Mouse (Mus musculus) embryo, embryonic 9.5 days (tissue): ENCODE data around the gene Cenpl.
"Not testable (repeated sequence)": the region's sequence is repeated elsewhere in the genome, so short reads cannot be mapped to it uniquely, and the experiment has no call there.

Experiments
- DNase-seq: peaks from one replicate; pipeline ENCODE4 v3.0.0-alpha.2; 2017; ENCODE audit errors: extremely low spot score

The Cenpl gene

DNA sequence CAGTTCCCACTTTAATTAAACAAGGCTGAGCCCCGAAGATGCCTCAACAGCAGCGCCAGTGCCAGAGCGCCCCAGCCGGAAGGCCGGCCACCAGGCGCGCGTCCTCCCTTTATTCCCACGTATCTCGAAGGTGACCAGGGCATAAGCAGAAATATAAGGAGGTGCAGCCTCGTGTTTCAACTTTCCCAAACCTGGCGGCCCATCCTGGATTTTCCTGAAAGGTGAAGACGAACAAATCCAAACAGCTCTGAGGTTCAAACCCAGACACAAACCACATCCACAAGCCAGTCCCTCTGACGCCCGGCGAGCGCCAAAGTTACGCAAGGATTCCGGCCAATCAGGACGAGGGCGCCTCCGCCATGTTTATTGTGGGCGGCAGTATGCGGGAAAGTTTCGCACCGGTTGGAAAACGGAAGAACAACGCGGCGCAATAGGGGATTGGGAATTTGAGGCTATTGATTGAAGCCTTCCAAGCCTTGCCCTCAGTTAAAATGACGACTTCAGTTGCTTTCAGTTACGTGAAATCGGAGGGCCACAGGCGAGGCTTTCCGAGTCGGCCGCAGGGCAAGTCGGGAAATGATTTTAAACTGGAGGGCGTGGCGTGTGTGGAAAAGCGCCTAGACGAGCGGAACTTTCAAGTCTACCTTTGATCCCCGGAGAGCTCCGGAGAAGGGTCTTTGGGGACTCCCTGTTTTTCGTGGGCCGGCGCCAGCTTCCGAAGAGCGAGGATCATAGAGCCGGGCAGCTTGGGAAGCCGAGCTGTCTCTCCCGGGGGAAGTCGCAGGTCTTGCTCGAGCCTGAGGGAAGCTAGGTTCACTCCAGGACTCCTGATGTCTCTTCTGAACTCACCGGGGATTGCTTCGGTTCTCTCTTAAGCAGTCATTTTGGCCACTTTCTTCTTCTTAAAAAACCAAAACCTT lies at the start of gene Cenpl, which contains the start of gene Dars2:
Gene Cenpl (plus strand): TSS at position 362 of the 920 bp plus-strand sequence.
Gene Dars2 (minus strand): TSS at position 307 of the 920 bp plus-strand sequence.
- DNase-seq, result peak; percentile 92

DNA sequence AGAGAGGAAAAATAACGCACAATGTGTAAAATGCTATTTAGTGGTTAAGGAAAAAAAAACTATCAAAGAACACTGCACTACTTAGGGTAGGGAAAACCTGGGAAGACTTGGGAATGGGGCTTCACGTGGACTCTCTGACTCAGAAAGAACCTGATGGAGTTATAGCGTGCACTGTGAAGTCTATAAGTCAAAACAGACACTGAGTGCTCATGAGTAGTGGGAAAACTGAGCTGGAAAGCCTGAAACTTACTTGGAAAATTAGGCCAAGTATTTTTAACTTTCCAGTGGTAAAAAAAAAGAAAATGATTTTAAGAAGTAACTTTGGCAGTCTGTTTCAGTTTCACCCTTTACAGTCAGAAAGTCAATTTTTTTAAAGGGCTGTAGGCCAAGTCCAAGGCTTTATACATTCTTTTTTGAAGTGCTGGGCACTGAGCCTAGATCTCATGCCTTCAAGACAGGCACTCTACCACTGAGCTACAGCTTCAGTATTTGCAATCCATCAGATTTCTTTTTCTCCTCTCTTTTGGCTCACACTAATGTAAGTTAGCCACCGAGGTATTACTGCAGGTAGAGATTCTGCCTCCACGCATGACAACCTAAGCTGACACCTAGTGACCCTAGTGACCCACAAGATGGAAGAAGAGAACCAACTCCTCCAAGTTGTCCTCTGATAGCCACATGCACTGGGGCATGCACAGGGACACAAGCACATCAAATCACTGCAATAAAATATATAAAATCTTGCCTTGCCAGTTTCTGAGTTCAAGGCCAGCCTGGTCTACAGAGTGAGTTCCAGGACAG lies 44.9 kb upstream of the Cenpl start:
- no peak for DNase-seq

DNA sequence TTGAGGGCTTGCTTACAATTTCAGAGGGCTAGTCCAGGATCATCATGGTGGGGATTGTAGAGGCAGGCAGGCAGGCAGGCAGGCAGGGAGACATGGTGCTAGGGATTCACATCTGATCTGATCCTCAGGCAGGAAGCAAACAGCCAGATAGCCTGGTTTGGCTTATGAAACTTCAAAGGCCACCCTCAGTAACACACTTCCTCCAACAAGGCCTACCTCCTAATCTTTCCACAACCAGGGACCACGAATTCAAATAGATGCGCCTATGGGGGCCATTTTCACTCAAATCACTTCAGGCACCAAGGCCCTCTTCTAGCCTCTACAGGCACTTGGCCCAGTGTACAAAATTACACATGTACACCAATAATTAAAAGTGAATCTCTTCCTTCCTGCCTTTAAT lies 43.3 kb upstream of the Cenpl start:
- DNase-seq, result no peak

DNA sequence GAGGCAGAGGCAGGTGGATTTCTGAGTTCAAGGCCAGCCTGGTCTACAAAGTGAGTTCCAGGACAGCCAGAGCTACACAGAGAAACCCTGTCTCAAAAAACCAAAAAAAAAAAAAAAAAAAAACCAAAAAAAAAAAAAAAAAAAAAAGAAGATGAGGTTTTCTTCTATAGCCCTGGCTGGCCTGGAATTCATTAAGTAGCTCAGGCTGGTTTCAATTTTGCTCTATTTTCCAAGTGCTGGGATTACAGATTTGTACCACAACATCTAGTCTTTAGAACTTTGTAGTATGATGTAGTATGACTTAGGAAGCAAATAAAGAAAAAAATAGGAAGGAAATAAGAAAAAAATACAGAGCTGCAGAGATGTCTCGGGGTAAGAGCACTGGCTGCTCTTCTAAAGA lies 42.1 kb upstream of the Cenpl start:
- not testable (repeated sequence) for DNase-seq

DNA sequence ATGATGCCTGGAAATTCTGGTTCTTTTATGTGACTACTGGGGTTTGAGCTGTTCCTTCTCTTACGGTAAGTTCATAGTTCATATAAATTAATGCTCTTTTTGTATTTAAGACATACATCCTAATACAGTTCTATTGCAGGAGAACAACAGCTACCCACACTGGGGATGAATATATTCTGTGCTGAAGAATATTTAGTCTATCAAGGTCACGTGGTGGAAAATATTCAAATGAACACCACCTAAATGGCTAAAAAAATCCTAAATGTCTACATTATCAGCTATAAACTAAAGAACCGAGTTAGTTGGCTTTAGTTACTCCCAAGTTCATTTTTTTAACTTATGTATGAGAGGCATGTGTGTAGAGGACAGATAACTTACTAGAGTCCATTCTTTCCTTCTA lies 40.5 kb upstream of the Cenpl start:
- DNase-seq, result no peak

DNA sequence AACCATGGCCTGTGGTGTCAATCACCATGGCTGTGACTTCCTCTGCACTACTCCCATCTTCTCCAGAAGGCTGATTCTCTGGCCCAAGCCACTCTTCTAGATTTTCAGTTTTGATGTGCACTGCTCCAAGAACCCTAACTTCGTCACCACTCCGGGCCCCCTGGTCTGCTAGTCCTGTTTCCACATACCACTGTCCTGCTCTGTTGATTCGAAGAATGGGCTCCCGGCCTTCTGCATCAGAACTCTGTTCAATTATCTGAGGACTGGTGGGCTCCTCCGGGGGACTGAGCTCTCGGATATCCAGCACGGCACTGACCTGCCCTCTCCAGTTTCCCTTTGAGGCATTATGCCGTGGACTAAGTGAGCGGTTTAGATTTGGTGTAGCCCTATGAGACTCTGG lies 38.6 kb upstream of the Cenpl start:
- DNase-seq, result no peak

DNA sequence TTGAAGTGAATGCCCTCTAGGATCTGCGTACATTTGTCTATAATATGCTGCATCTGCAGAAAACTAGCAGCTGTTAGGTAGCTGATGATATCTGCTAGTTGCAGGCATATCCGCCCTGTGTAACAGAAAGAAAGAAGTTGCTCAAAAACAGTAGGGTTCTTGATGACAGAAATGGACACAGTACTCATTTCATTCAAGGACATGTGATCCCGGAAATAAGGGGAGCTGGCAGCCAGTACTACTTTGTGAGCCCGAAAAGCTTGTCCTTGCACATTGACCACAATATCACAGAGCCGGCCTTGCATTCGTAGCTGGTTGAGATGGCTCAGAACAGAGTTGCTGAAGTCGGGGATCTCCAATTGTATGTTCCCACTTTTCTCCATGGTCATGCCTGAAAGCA lies 38.2 kb upstream of the Cenpl start:
- no peak for DNase-seq

DNA sequence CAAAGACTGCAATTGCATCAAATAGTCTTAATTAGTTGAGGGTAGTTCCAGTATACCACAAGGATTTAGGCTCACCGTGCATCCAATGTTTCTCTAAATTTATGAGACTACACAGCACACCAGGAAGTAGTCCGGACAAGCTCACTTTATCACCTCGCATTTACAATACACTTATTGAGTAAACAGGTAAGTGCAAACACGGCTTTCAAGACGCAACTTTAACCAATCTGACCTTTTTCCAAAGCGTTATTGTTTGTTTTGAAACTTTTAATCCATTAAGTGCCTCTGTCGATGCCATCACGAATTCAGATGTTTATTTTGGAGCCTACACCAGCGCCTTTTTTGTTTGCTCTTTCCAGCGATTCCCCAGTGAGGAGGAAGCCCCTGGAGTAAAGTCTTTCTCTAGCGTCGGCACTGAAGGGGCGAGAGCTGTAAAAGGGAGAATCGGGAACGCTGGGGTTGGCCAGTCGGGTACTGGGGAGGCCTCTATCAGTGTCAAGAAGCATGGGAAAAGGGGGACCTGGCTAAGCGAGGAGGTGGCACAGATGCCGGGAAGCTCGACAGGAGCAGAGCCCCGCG lies 36.6 kb upstream of the Cenpl start:
- DNase-seq, result no peak

DNA sequence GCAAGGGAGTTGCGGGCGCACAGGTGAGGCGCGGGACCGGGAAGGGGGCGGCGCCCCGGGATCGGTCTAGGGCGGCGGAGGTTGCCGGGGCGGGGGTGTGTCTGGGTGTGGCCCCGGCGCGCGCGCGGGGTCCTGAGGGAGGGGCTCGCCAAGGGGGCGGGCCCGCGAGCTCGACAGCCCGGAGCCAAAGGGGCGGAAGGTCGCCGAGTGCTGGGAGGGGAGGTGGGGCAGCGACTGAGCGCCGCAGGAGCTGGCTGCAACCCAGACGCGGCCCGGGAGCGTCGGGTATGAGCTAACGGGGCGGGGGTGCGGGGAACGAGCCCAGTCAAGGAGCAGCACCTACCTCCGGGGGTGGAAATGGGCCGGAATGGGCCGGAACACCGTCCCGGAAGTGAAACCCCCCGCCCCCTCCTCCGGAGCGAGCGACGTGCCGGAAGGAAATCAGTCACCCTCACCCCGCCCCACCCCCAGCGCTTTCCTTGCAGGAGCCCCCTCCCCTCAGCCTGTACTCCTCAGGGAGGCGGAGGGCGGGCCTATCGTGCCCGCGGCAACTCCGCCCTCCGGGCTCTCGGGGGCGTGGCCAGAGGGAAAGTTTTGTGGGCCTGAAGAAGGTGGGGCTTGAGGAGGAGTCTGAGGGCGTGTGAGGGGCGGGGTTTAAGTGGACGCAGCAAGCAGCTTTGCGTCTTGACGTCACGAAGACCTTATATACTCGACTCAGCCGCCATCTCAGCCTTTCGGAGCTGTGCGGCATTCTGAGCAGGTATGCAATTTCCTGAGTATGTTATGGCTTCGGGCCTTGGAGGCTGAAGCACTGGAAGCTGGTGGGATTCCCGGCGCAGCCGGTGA lies 35.9 kb upstream of the Cenpl start, which contains the start of gene Zbtb37:
Gene Zbtb37 (minus strand): TSS at position 415 of the 846 bp plus-strand sequence.
- DNase-seq, result peak; percentile 100

DNA sequence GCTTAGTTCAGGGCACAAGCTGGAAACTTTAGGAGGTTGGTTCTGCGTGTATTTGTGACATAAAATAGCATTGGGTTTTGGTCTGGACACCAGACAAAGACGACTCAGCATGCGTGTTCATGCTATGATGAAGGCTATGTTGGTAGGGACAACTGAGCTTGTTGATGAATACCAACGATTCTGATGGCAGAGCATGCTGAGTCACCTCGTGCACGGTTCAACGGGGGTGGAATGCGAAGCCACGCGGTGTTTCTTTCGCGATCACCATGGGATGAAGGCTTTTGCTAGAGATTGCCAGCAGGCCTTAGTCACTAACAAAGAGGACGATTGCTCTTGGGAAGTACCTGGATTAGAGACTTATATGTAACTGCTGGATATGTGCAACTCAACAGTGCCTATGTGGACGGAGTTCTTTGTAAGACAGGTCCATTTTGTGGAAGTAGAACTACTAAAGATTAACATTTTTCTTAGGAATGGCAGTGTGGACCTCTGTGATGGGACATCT lies 35.2 kb upstream of the Cenpl start:
- no peak for DNase-seq

DNA sequence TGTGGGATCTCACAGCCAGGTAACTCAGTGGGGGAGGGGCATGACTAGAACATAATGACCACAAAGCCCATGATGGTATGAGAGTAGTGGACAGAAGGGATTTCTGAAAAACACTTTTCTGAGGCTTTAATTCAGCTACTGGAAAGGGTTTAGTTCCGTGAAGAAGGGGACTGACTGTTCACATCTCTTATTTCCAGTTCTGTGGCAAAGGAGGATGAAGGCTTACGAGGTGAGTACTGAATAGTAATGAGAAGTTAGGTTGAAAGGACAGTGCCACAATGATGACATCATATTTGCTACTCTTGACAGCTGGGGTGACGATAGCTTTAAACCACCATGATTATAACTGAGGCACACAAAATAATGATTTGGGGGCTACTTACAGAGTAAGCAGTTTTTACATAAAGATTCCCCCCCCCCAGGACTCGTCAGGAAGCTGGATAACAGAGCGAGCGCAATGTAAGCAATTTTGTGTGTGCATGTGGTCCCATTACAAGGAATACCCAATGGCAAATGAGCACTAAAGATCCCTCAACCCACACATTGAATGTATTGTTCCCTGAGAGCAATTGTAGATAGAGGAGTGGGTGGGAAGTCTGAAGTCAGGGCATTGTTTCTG lies 34.6 kb upstream of the Cenpl start:
- no peak for DNase-seq

DNA sequence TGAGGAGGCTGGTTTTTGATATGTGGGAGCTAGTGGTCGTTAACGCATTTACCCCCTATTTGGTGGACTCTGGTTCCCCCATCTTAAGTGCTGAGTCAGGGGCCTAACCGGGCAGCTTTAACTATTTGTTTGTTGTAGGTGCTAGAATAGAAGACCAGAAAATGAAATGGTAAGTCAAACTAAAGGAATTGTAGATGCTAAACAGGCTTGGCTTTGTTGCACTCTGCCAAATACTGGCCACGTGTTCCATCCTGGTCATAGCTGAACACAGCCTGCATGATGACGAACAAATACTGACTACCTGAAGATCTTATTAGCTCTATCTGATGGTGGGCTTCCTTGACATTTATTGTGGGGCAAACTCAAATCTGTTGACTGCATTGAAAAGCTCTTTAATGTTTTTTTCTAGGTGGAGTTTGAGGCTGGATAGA lies 34.1 kb upstream of the Cenpl start:
- peak; percentile 62 for DNase-seq

DNA sequence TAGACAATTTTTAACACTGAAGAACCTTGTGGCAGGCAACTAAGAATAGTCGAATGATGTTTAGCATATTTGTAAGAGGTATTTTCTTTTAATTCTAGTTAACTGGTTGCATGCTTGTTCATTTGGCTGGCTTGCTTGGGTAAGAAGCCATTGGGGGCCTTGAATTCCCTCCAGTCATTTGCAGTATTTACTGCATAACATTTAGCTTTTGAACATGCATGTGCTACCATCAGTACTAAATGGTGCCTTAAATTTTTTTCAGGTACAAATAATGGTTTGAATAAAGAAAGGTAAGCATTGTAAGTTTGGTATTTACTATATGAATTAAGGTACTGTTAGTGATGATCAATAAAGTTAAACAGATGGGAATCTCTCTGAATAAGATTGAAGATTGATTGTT lies 33.5 kb upstream of the Cenpl start:
- DNase-seq, result peak; percentile 39

DNA sequence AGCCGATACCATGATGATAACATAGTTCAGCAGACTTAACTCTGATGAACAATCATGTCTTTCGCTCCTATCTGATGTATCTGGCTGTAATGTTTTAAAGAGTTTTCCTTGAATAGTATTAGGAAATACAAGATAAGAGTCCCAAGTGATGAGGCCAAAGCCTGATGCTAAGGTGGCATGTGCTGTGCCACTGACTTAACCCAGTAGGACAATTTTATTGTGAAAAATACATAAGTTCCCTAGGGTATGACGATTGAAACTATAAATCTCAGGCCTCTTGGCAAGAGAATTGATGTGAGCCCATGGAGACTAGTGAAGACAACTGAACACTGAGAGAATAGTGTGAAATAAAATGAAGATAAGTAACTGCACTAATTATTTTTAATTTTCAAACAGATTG lies 32.9 kb upstream of the Cenpl start:
- DNase-seq, result peak; percentile 42

DNA sequence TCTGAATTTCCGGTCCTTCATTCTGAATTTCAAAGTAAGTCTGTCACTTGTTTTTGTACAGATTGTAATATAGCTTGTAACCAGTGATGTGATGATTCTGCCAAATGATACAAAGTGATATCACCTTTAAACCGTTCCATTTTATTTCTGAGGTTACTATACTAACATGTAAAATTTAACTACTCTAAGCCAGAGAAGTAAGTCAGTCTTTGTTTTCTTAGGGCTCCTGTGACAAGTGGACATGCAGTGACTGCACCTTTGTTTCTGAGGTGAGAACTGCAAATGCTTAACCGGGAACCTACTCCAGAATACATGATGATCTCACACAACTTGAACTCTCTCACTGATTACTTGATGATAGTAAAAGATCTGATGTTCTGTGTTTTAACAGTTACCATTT lies 32.5 kb upstream of the Cenpl start:
- DNase-seq, result peak; percentile 29

DNA sequence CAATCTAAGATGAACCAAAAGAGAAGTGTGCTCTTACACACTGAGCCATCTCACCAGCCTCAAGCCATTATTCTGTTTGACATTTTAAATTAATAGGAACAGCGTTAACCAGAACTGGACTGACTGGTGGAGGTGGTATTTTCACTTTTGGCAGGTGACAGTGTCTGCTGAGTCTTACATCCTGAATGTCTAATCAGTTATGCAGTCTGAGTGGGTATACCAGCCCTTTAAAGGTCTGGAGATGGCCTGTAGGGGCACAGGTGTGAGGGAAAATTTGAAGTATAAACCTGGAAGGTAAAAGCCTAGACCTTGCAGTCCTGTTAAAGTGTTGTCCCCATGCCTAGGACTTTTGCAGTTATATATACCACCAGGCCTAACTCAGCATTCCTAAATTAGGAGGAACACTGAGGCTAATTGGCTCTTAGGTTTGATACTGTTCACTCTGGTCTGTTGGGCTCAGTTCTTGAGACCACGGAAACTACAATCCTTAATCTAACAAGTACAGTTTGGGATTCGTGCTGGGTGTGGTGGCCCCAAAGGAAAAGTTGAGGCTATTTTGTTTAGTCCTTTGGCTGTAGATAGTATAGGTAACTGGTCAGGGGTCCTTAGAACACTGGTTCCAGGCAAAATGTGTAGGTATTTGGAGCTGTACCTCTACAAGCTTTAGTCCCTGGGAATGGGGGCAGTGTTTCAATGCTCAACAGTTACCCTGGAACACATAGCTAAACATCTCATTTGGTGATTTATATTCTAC lies 31.4 kb upstream of the Cenpl start:
- DNase-seq, result peak; percentile 84

DNA sequence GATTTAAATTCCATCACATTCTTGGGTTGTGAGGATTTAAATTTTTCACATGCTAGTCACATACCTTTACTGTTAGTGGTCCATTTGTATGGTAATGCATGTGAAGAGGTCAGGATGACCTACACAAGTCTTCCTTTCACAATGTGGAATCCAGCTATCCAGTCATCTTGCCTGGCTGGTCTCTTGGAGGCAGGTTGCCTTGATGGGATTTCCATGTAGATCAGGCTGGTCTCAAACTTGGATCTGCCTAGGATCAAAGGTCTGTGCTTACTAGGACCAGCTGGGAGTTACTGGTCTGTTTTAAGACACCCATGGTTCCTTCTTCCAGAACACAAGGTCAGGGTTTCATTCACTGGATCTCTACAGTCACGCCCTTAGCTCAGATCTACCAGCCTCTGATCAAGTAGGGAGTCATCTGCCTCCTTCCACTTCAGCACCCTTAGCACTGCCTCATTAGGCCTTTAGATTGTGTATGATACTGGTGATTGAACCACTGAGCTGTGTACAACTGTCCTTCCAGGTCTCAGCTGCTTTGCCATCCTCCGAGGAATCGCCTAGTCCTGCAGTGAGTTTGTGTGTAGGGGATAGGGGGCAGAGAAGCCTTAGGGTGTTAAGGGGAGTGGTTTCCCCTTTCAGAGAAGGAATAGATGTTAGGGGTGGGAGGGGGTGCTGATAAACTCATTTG lies 30.6 kb upstream of the Cenpl start:
- peak; percentile 87 for DNase-seq

DNA sequence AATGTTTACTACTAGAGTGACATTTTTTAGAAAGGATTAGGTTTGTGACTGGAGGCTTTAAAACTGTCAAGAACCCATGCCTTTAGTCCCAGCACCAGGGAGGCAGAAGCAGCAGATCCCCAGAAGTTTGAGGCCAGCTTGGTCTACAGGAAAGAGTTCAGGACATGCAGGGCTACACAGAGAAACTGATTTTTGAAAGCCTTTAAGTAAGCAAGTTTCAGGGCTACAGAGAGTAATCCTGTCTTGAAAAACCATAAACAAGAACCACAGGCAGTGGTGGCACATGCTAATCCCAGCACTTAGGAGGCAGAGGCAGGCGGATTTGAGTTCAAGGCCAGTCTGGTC lies 30.1 kb upstream of the Cenpl start:
- DNase-seq, result no peak

DNA sequence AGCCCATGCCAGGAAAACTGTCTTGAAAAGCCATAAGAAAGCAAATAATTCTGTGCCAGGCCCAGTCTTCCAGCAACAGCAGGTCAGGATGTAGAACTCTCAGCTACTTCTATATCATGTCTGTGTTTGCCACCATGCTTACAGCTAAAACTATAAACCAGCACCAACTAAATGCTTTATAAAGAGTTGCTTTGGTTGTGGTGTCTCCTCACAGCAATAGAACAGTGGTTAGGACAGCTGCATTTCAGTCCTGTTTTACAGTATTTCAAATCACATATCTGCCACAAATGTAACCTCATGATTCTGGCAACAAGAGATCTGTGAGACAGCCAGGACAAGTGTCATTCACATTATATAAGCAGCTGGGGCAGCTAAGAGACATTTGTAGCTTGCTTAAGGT lies 29.7 kb upstream of the Cenpl start:
- DNase-seq, result peak; percentile 57
